Mouse (Mus musculus): Measurements from ENCODE around the gene Tlx1. TPM values are rescaled to one million over a fixed set of nuclear protein-coding genes. Genes with fewer than 3 reads are reported as not detected.

Gene Tlx1
- polyA plus RNA-seq, 1 experiment from 2014 or later = 1.7 TPM

DNA sequence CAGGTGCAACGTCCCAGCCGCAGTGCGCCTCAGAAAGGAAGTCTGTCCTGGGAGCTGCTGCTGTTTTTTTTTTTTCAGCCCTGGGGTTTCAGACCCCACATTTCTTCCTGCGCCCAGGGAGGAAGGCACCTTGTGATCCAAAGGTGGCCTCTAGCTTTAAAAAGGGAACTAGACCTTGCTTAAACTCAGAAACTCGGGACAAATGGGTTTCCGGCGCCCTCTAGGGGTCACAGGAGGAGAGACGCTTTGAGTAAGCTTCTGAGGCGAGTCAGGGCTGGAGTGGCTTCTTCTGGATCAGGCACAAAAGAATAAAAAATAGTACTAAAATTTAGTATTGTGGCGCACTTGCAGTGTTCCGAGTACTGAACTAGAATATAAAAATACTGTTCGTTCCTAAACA, 10.6 kb downstream of the Tlx1 start:
- ATAC-seq (ENCODE audit: low read depth) = no peak; the same call in 1 of the 2 replicates
- DNase-seq (ENCODE audit: low spot score) = peak; percentile 74
- no peak overlapping the region for H3K27ac ChIP-seq (replicated peaks; ENCODE audit: low read depth, low read length)
- peaks cover 98% of the 10 kb centered on the region for H3K27me3 ChIP-seq (replicated peaks; ENCODE audit: control insufficient read depth, insufficient read depth, low read length)
- no peak overlapping the region for H3K9ac ChIP-seq (ENCODE audit: low read depth, low read length)
- peak overlapping the region; percentile 7 for H3K4me2 ChIP-seq (ENCODE audit: low read depth, low read length)
- WGBS = under 1% methylated on average over 12 of the region's 12 CpGs
- H3K4me3 ChIP-seq (ENCODE audit: low read depth, low read length) = no peak overlapping the region
- H3K36me3 ChIP-seq (ENCODE audit: control insufficient read depth, insufficient read depth, low read length) = no peaks in the 10 kb centered on the region
- H3K4me1 ChIP-seq (ENCODE audit: control insufficient read depth, insufficient read depth, low read length) = no peaks in the 10 kb centered on the region
- no peaks in the 10 kb centered on the region for H3K9me3 ChIP-seq (ENCODE audit: control insufficient read depth, low read length)

DNA sequence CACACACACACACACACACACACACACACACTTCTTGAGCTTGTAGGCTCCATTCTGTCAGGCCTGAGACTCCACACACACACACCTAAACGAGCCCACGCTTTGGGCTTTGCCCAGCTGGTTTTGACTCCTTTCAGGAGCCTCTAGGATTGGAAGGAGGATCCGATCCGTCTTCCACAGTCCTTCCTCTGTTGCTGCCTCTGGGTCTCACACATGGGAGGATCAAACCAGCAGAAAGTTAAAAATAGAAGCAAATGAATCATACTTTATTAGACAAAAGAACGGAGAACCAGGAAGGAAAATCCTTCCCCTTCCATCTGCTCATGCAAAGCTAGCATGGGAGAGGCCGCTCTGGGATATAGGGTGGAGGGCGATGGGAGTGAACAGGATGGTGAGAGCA, 11.7 kb downstream of the Tlx1 start:
- no peak overlapping the region for H3K9ac ChIP-seq (ENCODE audit: low read depth, low read length)
- WGBS = 45% methylated on average over 7 of the region's 7 CpGs

DNA sequence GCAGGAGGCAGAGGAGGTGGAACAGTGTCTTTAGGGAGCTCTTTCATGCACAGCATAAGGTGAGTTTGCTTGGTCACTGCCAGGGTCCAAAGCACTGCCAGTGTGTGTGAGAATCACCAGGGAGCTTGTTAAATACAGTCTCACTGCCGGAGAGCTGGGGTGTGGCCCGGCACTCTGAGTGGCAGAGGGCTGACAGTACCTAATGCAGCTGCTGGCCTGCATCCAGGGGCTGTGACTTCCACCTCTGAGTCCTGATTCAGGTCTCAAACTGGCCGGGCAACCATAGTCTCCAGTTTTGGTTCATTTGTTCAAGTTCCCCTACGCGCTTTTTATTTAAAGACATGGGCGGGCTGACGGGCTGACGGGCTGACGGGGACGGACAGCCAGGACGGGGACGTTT, 12.4 kb downstream of the Tlx1 start:
- Histone ChIP-seq H3K9ac (ENCODE audit: low read depth, low read length) (no peak overlapping the region), H3K27ac (replicated peaks; ENCODE audit: low read depth, low read length) (no peak overlapping the region), H3K9me3 (ENCODE audit: control insufficient read depth, low read length) (no peaks in the 10 kb centered on the region), H3K4me2 (ENCODE audit: low read depth, low read length) (no peak overlapping the region), H3K36me3 (ENCODE audit: control insufficient read depth, insufficient read depth, low read length) (no peaks in the 10 kb centered on the region), H3K27me3 (replicated peaks; ENCODE audit: control insufficient read depth, insufficient read depth, low read length) (peaks cover 85% of the 10 kb centered on the region), H3K4me1 (ENCODE audit: control insufficient read depth, insufficient read depth, low read length) (no peaks in the 10 kb centered on the region), H3K4me3 (ENCODE audit: low read depth, low read length) (no peak overlapping the region)
- ATAC-seq (ENCODE audit: low read depth) = no peak
- 6% methylated on average over 12 of the region's 12 CpGs for WGBS
- no peak for DNase-seq (ENCODE audit: low spot score)

More for the DNA sequence above, 11.7 kb downstream of the Tlx1 start:
- Histone ChIP-seq H3K4me3 (ENCODE audit: low read depth, low read length) (no peak overlapping the region), H3K27ac (replicated peaks; ENCODE audit: low read depth, low read length) (no peak overlapping the region), H3K36me3 (ENCODE audit: control insufficient read depth, insufficient read depth, low read length) (no peaks in the 10 kb centered on the region), H3K9me3 (ENCODE audit: control insufficient read depth, low read length) (no peaks in the 10 kb centered on the region), H3K4me1 (ENCODE audit: control insufficient read depth, insufficient read depth, low read length) (no peaks in the 10 kb centered on the region), H3K4me2 (ENCODE audit: low read depth, low read length) (no peak overlapping the region), H3K27me3 (replicated peaks; ENCODE audit: control insufficient read depth, insufficient read depth, low read length) (peaks cover 87% of the 10 kb centered on the region)
- ATAC-seq (ENCODE audit: low read depth) (0 out of 2 replicates have a peak, but pooled peaks have one; percentile 2), DNase-seq (ENCODE audit: low spot score) (no peak)

DNA sequence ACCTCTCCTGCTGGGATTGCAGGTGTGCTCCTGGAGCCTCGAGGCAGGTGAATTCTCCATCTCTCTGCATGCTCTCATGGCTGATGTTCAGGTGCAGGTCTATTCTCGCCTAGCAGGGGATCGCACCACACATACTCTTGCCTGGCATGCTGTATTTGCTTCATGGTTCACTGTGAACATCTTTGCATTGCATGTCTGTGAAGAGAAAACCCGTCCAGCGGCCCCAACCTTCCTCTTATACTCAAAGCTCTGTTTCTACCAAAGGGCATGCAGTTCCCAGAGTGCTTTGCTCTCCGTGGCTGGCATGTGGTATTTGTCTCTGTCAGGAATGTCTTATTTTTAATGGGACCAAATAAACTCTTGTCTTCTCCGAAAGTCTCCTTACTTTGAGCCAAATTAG, 20.0 kb downstream of the Tlx1 start:
- H3K4me3 ChIP-seq (ENCODE audit: low read depth, low read length) = no peak overlapping the region
- no peak overlapping the region for H3K4me2 ChIP-seq (ENCODE audit: low read depth, low read length)
- H3K9ac ChIP-seq (ENCODE audit: low read depth, low read length) = no peak overlapping the region
- peaks cover 4% of the 10 kb centered on the region; the same call in 1 of the 2 replicates for H3K9me3 ChIP-seq (ENCODE audit: control insufficient read depth, low read length)
- H3K4me1 ChIP-seq (ENCODE audit: control insufficient read depth, insufficient read depth, low read length) = no peaks in the 10 kb centered on the region
- peaks cover 25% of the 10 kb centered on the region for H3K27me3 ChIP-seq (replicated peaks; ENCODE audit: control insufficient read depth, insufficient read depth, low read length)
- no peak overlapping the region for H3K27ac ChIP-seq (replicated peaks; ENCODE audit: low read depth, low read length)
- ATAC-seq (ENCODE audit: low read depth) (no peak), DNase-seq (ENCODE audit: low spot score) (no peak)
- WGBS = 73% methylated on average over 7 of the region's 7 CpGs
- H3K36me3 ChIP-seq (ENCODE audit: control insufficient read depth, insufficient read depth, low read length) = no peaks in the 10 kb centered on the region

DNA sequence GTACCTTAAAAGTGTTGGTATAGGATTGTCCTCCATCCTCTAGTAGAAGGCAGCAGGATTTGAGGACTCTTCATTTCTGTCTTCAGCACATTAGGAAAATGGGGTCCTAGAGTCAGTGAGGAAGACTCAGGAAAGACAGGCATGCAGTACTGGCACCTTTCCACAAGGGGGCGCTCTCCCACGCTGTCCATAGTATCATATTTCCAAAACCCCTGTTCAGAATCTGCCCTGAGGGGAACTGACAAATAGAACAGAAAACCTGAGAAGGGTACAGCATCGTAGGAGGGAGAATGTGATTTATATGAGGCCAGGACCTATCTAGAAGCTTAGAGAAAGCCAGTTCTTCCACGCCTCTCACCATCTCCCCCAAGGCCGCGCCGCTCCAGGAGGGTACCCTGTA, 24.3 kb downstream of the Tlx1 start:
- peaks cover 4% of the 10 kb centered on the region; the same call in 1 of the 2 replicates for H3K9me3 ChIP-seq (ENCODE audit: control insufficient read depth, low read length)
- 49% methylated on average over 7 of the region's 7 CpGs for whole genome bisulfite sequencing
- no peak overlapping the region for H3K4me2 ChIP-seq (ENCODE audit: low read depth, low read length)
- DNase-seq (ENCODE audit: low spot score) (no peak), ATAC-seq (ENCODE audit: low read depth) (no peak)
- H3K4me1 ChIP-seq (ENCODE audit: control insufficient read depth, insufficient read depth, low read length) = no peaks in the 10 kb centered on the region
- H3K9ac ChIP-seq (ENCODE audit: low read depth, low read length) = no peak overlapping the region
- peaks cover 15% of the 10 kb centered on the region; the same call in 1 of the 2 replicates for H3K27me3 ChIP-seq (replicated peaks; ENCODE audit: control insufficient read depth, insufficient read depth, low read length)
- H3K4me3 ChIP-seq (ENCODE audit: low read depth, low read length) = no peak overlapping the region
- no peaks in the 10 kb centered on the region for H3K36me3 ChIP-seq (ENCODE audit: control insufficient read depth, insufficient read depth, low read length)
- no peak overlapping the region for H3K27ac ChIP-seq (replicated peaks; ENCODE audit: low read depth, low read length)

DNA sequence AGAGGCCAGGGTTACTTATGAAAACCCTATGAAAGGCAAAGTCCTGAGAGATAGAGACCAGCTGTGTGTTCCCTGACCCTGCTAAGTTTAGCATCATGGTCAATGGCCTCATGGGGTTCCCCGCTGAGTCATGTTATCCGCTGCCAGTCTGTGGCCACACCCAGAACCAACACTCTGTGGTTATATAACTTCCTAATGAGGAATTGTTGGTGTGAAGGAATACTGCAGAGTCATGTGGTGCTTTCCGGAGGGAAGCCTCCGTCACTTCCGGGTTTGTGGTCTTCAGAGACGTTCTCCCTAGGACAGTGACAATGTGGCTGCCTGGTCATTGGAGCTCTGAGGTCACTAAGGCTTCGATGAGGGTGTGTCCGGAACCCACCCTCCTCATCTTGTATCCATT, 25.8 kb downstream of the Tlx1 start:
- H3K9ac ChIP-seq (ENCODE audit: low read depth, low read length) = no peak overlapping the region
- ATAC-seq (ENCODE audit: low read depth) (no peak), DNase-seq (ENCODE audit: low spot score) (no peak)
- no peak overlapping the region for H3K4me2 ChIP-seq (ENCODE audit: low read depth, low read length)
- 62% methylated on average over 8 of the region's 8 CpGs for WGBS
- no peaks in the 10 kb centered on the region for H3K36me3 ChIP-seq (ENCODE audit: control insufficient read depth, insufficient read depth, low read length)
- H3K27ac ChIP-seq (replicated peaks; ENCODE audit: low read depth, low read length) = no peak overlapping the region
- H3K4me1 ChIP-seq (ENCODE audit: control insufficient read depth, insufficient read depth, low read length) = no peaks in the 10 kb centered on the region
- H3K27me3 ChIP-seq (replicated peaks; ENCODE audit: control insufficient read depth, insufficient read depth, low read length) = peaks cover 11% of the 10 kb centered on the region; the same call in 1 of the 2 replicates
- H3K9me3 ChIP-seq (ENCODE audit: control insufficient read depth, low read length) = peaks cover 4% of the 10 kb centered on the region; the same call in 1 of the 2 replicates
- H3K4me3 ChIP-seq (ENCODE audit: low read depth, low read length) = no peak overlapping the region

DNA sequence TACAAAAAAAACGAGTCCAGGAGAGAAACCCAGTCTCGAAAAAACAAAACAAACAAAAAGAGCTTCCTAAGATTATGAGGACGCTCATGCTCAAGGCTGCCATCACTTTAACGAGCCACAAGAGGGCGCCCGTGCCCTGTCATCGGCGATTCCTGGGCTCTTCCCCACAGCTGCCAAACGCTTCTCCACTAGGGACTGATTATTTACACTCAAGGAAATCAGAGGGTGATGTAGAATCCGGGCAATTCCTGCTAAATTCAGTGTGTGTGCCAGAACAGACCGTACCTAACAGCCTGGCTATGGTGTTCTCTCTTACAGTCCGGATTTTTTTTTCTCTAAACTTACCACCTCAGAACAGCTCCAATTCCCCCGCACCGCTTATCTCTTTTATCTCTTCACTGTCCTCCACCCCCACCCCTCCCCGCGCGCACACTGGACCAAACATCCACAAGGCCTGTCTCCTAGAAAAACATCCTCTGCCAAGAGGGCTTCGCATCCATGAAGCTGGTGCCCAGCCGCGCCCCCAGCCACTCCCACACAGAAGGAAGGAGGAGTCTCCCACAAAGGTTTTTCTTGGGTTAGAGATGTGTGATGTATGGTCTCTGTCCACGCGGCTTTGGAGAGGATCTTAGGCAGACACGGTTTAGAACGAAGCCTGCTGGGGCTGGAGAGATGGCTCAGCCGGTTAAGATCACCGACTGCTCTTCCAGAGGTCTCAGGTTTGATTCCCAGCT, 26.7 kb downstream of the Tlx1 start:
- ATAC-seq (ENCODE audit: low read depth) (peak; percentile 87), DNase-seq (ENCODE audit: low spot score) (peak; percentile 89)
- Histone ChIP-seq H3K4me2 (ENCODE audit: low read depth, low read length) (peak overlapping the region; percentile 43), H3K9ac (ENCODE audit: low read depth, low read length) (no peak overlapping the region), H3K4me3 (ENCODE audit: low read depth, low read length) (peak overlapping the region; percentile 22; the same call in 1 of the 2 replicates), H3K36me3 (ENCODE audit: control insufficient read depth, insufficient read depth, low read length) (no peaks in the 10 kb centered on the region), H3K9me3 (ENCODE audit: control insufficient read depth, low read length) (peaks cover 4% of the 10 kb centered on the region; the same call in 1 of the 2 replicates), H3K27ac (replicated peaks; ENCODE audit: low read depth, low read length) (no peak overlapping the region), H3K4me1 (ENCODE audit: control insufficient read depth, insufficient read depth, low read length) (no peaks in the 10 kb centered on the region), H3K27me3 (replicated peaks; ENCODE audit: control insufficient read depth, insufficient read depth, low read length) (0 out of 2 replicates have a peak, but pooled peaks cover 9% of the 10 kb centered on the region)
- WGBS = 19% methylated on average over 26 of the region's 26 CpGs

DNA sequence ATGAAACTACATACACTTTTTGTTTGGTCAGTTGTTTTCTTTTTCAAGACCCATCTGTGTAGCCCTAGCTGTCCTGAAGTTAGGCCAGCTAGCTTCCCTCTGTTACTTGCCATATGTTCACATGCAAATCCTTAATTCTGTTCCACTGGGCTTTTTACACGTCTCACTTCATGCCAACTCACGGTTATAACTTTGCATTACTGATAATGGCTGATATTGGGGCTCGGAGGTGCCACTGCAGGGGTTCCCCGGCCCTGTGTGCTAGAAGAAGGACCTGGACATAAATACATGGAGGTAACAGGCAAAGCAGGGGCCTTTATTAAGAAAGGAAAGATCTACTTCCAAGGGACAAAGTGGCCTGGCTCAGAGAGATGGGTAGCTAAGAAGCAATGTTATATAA, 29.0 kb downstream of the Tlx1 start:
- Histone ChIP-seq H3K4me3 (ENCODE audit: low read depth, low read length) (no peak overlapping the region), H3K4me1 (ENCODE audit: control insufficient read depth, insufficient read depth, low read length) (no peaks in the 10 kb centered on the region), H3K27me3 (replicated peaks; ENCODE audit: control insufficient read depth, insufficient read depth, low read length) (no peaks in the 10 kb centered on the region), H3K27ac (replicated peaks; ENCODE audit: low read depth, low read length) (no peak overlapping the region), H3K36me3 (ENCODE audit: control insufficient read depth, insufficient read depth, low read length) (no peaks in the 10 kb centered on the region), H3K4me2 (ENCODE audit: low read depth, low read length) (no peak overlapping the region), H3K9me3 (ENCODE audit: control insufficient read depth, low read length) (no peaks in the 10 kb centered on the region; the same call in 1 of the 2 replicates), H3K9ac (ENCODE audit: low read depth, low read length) (no peak overlapping the region)
- no peak for ATAC-seq (ENCODE audit: low read depth)
- WGBS = 87% methylated on average over 4 of the region's 4 CpGs
- no peak for DNase-seq (ENCODE audit: low spot score)

DNA sequence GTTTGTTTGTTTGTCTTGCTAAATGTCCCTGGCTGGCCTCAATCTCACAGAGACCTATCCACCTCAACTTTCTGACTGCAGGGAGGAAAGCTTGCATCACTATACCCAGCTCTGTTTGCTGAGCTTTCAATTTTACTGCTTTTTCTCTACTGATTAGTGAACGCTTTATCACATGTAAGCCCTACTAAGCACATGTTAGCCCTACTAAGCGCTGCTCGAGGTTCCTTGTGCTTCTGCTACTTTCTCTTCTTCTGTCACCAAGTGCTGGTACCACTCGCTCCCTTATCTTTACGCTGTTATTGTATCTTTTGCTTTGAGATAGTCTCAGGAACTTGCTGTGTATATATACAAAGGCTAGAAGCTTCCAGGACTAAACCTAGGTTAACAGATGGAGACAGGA, 30.0 kb downstream of the Tlx1 start:
- H3K27ac ChIP-seq (replicated peaks; ENCODE audit: low read depth, low read length) = no peak overlapping the region
- ATAC-seq (ENCODE audit: low read depth) = no peak
- H3K4me3 ChIP-seq (ENCODE audit: low read depth, low read length) = no peak overlapping the region
- H3K4me1 ChIP-seq (ENCODE audit: control insufficient read depth, insufficient read depth, low read length) = no peaks in the 10 kb centered on the region
- WGBS = 91% methylated on average over 5 of the region's 5 CpGs
- no peak overlapping the region for H3K9ac ChIP-seq (ENCODE audit: low read depth, low read length)
- H3K9me3 ChIP-seq (ENCODE audit: control insufficient read depth, low read length) = no peaks in the 10 kb centered on the region; the same call in 1 of the 2 replicates
- H3K36me3 ChIP-seq (ENCODE audit: control insufficient read depth, insufficient read depth, low read length) = no peaks in the 10 kb centered on the region
- H3K27me3 ChIP-seq (replicated peaks; ENCODE audit: control insufficient read depth, insufficient read depth, low read length) = no peaks in the 10 kb centered on the region
- H3K4me2 ChIP-seq (ENCODE audit: low read depth, low read length) = no peak overlapping the region
- DNase-seq (ENCODE audit: low spot score) = no peak

All from embryonic facial prominence, embryonic 14.5 days (tissue).